Mouse (Mus musculus) liver, embryonic 14.5 days (tissue): ENCODE measurements around the gene Por.

ENCODE experiments used
- CTCF ChIP-seq: IDR thresholded peaks from 2 replicates; pipeline ENCODE4 v1.5.1; 2016; ENCODE audit warnings: antibody characterized with exemption, low read depth, control low read depth
- EP300 ChIP-seq: IDR thresholded peaks from 2 replicates; pipeline ENCODE4 v1.6.1; 2016; ENCODE audit warnings: antibody characterized with exemption, low read depth

- TF ChIP-seq EP300: peak; percentile 94
- no peak; the same call in 1 of the 2 replicates for TF ChIP-seq CTCF
Observed at GRCm38 (mm10) chr5:135778471-135779445, 108.9 kb downstream of the Por start, which contains the start of gene Mdh2.
